Mouse (Mus musculus): ENCODE results near the gene Plce1.

Gene Plce1

GRCm38 (mm10) chr19:38589466-38589865, 108.6 kb downstream of the Plce1 start:
- DNase-seq (ENCODE audit: low spot score in 2 of 2) = no peak

GRCm38 (mm10) chr19:38589941-38590340, 109.0 kb downstream of the Plce1 start:
- no peak for DNase-seq (ENCODE audit: low spot score in 2 of 2)

GRCm38 (mm10) chr19:38592566-38593224, 111.8 kb downstream of the Plce1 start:
- DNase-seq (ENCODE audit: low spot score in 2 of 2) = no peak

- no peak for DNase-seq (ENCODE audit: low spot score in 2 of 2)
Measured at GRCm38 (mm10) chr19:38593225-38593897, 112.5 kb downstream of the Plce1 start.

GRCm38 (mm10) chr19:38596096-38596495, 115.2 kb downstream of the Plce1 start:
- DNase-seq (ENCODE audit: low spot score in 2 of 2) = no peak

- DNase-seq (ENCODE audit: low spot score in 2 of 2) = no peak
Measured at GRCm38 (mm10) chr19:38597392-38597791, 116.5 kb downstream of the Plce1 start.

- no peak for DNase-seq (ENCODE audit: low spot score in 2 of 2)
Measured at GRCm38 (mm10) chr19:38599001-38599400, 118.1 kb downstream of the Plce1 start.

- DNase-seq (ENCODE audit: low spot score in 2 of 2) = no peak
Measured at GRCm38 (mm10) chr19:38601127-38601526, 120.2 kb downstream of the Plce1 start.

GRCm38 (mm10) chr19:38602811-38603210, 121.9 kb downstream of the Plce1 start:
- no peak for DNase-seq (ENCODE audit: low spot score in 2 of 2)

- DNase-seq (ENCODE audit: low spot score in 2 of 2) = no peak
Measured at GRCm38 (mm10) chr19:38607236-38607635, 126.3 kb downstream of the Plce1 start.

GRCm38 (mm10) chr19:38608951-38609654, 128.2 kb downstream of the Plce1 start:
- no peak for DNase-seq (ENCODE audit: low spot score in 2 of 2)

GRCm38 (mm10) chr19:38610291-38610690, 129.4 kb downstream of the Plce1 start:
- DNase-seq (ENCODE audit: low spot score in 2 of 2) = no peak

GRCm38 (mm10) chr19:38610809-38611208, 129.9 kb downstream of the Plce1 start:
- DNase-seq (ENCODE audit: low spot score in 2 of 2) = no peak

GRCm38 (mm10) chr19:38614067-38614675, 133.3 kb downstream of the Plce1 start:
- no peak for DNase-seq (ENCODE audit: low spot score in 2 of 2)

GRCm38 (mm10) chr19:38615356-38615755, 134.4 kb downstream of the Plce1 start:
- DNase-seq (ENCODE audit: low spot score in 2 of 2) = no peak

- no peak for DNase-seq (ENCODE audit: low spot score in 2 of 2)
Measured at GRCm38 (mm10) chr19:38620134-38620533, 139.2 kb downstream of the Plce1 start.

GRCm38 (mm10) chr19:38621546-38621945, 140.6 kb downstream of the Plce1 start:
- no peak for DNase-seq (ENCODE audit: low spot score in 2 of 2)

- no peak for DNase-seq (ENCODE audit: low spot score in 2 of 2)
Measured at GRCm38 (mm10) chr19:38626246-38627015, 145.5 kb downstream of the Plce1 start.

GRCm38 (mm10) chr19:38627075-38627768, 146.3 kb downstream of the Plce1 start:
- no peak for DNase-seq (ENCODE audit: low spot score in 2 of 2)

- DNase-seq (ENCODE audit: low spot score in 2 of 2) = no peak
Measured at GRCm38 (mm10) chr19:38632251-38632650, 151.3 kb downstream of the Plce1 start.

GRCm38 (mm10) chr19:38633306-38633705, 152.4 kb downstream of the Plce1 start:
- no peak for DNase-seq (ENCODE audit: low spot score in 2 of 2)
